Mouse (Mus musculus): ENCODE results near the gene Smyd3. TPM values are rescaled to one million over a fixed set of nuclear protein-coding genes. Genes with fewer than 3 reads are reported as not detected.

The Smyd3 gene
- polyA plus RNA-seq, 1 experiment from 2014 or later = 12.6 TPM

DNA sequence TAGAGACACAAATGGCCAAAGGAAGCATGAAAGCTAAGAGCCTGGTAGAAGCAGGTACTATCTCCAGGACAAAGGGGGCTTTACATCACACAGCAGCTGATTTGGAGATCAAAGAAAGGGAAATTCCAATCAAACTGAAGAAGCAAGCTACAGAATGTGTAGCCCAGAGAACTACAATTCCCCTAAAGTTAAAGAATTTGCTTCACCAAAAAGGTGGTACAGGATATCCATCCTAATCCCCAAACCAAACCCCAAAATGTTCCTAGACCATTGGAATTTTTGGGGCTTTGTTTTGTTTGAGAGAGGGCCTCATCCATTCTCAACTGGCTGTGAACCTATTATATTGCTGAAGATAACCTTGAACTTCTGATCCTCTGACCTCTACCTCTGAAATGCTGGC, 245.5 kb downstream of the Smyd3 start:
- H3K36me3 ChIP-seq (ENCODE audit: control insufficient read depth, insufficient read depth, low read length) = peaks cover 2% of the 10 kb centered on the region; the same call in 1 of the 2 replicates
- H3K4me1 ChIP-seq (ENCODE audit: control insufficient read depth, insufficient read depth, low read length) = no peaks in the 10 kb centered on the region
- H3K9ac ChIP-seq (ENCODE audit: low read depth, low read length) = no peak overlapping the region
- no peaks in the 10 kb centered on the region for H3K27me3 ChIP-seq (ENCODE audit: control insufficient read depth, insufficient read depth, low read length)
- ATAC-seq (replicated peaks; ENCODE audit: insufficient number of reproducible peaks, low FRiP score, low TSS enrichment) = no peak
- H3K4me3 ChIP-seq (ENCODE audit: low read depth, low read length) = no peak overlapping the region
- H3K4me2 ChIP-seq = no peak overlapping the region
- H3K9me3 ChIP-seq (replicated peaks; ENCODE audit: control insufficient read depth, low read length) = peaks cover 7% of the 10 kb centered on the region; the same call in 1 of the 2 replicates
- H3K27ac ChIP-seq (ENCODE audit: low read depth, low read length) = no peak overlapping the region

DNA sequence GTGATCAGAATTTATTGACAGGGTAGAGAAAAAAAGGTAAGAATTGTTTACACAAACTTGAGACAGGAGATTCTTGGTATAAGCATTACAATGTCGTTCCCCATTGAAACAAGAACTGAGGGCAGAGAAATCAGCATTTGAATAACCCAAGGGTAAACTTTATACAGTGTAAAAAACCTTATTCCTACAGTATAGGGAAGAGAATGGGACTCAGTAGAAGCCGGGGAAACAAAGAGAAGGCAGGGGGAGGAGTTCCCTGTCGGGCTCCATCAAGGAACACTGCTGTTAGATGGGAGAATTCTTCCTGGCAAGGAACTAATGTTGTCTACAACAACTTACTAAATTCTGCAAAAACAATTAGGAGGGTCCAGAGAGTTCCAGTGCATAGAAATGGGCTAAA, 250.9 kb downstream of the Smyd3 start:
- Histone ChIP-seq H3K4me3 (ENCODE audit: low read depth, low read length) (no peak overlapping the region), H3K36me3 (ENCODE audit: control insufficient read depth, insufficient read depth, low read length) (peaks cover 2% of the 10 kb centered on the region; the same call in 1 of the 2 replicates), H3K27me3 (ENCODE audit: control insufficient read depth, insufficient read depth, low read length) (no peaks in the 10 kb centered on the region), H3K9ac (ENCODE audit: low read depth, low read length) (no peak overlapping the region), H3K4me1 (ENCODE audit: control insufficient read depth, insufficient read depth, low read length) (no peaks in the 10 kb centered on the region), H3K9me3 (replicated peaks; ENCODE audit: control insufficient read depth, low read length) (peaks cover 7% of the 10 kb centered on the region; the same call in 1 of the 2 replicates), H3K4me2 (no peak overlapping the region), H3K27ac (ENCODE audit: low read depth, low read length) (no peak overlapping the region)
- WGBS (ENCODE audit: insufficient replicate concordance) = 76% methylated on average over 3 of the region's 3 CpGs
- ATAC-seq (replicated peaks; ENCODE audit: insufficient number of reproducible peaks, low FRiP score, low TSS enrichment) = no peak

DNA sequence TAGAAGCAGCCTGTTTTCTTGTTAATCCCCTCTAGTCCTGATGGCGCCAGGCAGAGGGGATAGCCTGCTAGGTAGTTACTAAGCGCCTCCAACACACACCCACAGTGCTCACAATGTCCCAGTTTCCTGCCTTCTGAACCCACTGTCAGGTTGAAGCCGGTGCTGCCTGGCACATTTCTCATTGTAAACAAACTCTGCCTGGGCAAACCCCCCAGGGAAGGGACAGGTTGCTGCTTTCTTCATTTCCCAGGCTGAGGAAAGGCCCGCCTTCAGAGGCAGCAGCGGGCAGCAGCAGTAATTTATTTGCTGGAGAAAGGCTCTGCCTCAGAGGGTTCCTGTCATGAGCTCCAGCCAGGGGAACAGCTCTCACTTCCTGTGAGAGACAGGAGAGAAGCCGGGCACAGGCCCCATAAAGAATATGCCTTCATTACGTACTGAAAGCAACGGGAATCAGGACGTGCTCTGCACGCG, 256.3 kb downstream of the Smyd3 start:
- no peaks in the 10 kb centered on the region for H3K36me3 ChIP-seq (ENCODE audit: control insufficient read depth, insufficient read depth, low read length)
- H3K27ac ChIP-seq (ENCODE audit: low read depth, low read length) = no peak overlapping the region
- no peak for ATAC-seq (replicated peaks; ENCODE audit: insufficient number of reproducible peaks, low FRiP score, low TSS enrichment)
- no peak overlapping the region for H3K4me3 ChIP-seq (ENCODE audit: low read depth, low read length)
- H3K4me1 ChIP-seq (ENCODE audit: control insufficient read depth, insufficient read depth, low read length) = no peaks in the 10 kb centered on the region
- no peaks in the 10 kb centered on the region for H3K9me3 ChIP-seq (replicated peaks; ENCODE audit: control insufficient read depth, low read length)
- H3K27me3 ChIP-seq (ENCODE audit: control insufficient read depth, insufficient read depth, low read length) = no peaks in the 10 kb centered on the region
- H3K9ac ChIP-seq (ENCODE audit: low read depth, low read length) = no peak overlapping the region
- no peak overlapping the region for H3K4me2 ChIP-seq
- WGBS (ENCODE audit: insufficient replicate concordance) = 56% methylated on average over 11 of the region's 11 CpGs

DNA sequence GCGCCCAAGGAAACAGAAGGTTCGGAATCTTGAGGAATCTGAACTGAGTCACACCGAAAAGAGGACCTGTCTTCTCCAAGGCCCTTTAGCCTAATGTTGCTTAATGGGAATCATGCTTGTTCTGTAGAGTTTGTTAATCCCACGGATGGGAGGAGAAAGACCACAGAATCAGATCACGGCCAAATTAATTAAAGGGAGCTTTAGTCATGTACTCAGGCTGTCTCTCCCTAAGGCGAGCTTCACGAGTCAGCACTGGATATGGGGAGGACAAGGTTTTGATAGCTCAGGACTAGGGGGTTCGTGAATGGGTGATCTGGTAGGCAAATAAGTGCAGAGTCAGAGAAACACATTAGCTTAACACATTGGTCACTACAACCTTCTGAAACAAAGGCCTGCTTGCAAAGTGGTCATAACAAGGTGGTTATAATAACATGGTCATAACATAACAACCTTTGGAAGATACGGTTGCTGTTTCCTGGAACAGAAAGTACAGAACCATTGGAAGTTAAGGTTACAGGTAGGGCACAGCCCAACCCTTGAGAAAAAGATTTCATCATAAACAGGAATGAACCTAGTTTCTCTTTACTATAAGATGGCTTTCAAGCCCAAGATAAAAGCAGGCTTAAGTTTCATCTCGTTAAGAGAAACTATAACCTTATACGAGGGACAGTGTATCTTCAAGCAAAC, 261.9 kb downstream of the Smyd3 start:
- H3K36me3 ChIP-seq (ENCODE audit: control insufficient read depth, insufficient read depth, low read length) = no peaks in the 10 kb centered on the region
- 83% methylated on average over 11 of the region's 11 CpGs for WGBS (ENCODE audit: insufficient replicate concordance)
- no peak overlapping the region for H3K4me3 ChIP-seq (ENCODE audit: low read depth, low read length)
- no peak overlapping the region for H3K27ac ChIP-seq (ENCODE audit: low read depth, low read length)
- ATAC-seq (replicated peaks; ENCODE audit: insufficient number of reproducible peaks, low FRiP score, low TSS enrichment) = no peak
- no peaks in the 10 kb centered on the region for H3K4me1 ChIP-seq (ENCODE audit: control insufficient read depth, insufficient read depth, low read length)
- H3K4me2 ChIP-seq = no peak overlapping the region
- no peaks in the 10 kb centered on the region for H3K27me3 ChIP-seq (ENCODE audit: control insufficient read depth, insufficient read depth, low read length)
- H3K9ac ChIP-seq (ENCODE audit: low read depth, low read length) = no peak overlapping the region
- no peaks in the 10 kb centered on the region for H3K9me3 ChIP-seq (replicated peaks; ENCODE audit: control insufficient read depth, low read length)

DNA sequence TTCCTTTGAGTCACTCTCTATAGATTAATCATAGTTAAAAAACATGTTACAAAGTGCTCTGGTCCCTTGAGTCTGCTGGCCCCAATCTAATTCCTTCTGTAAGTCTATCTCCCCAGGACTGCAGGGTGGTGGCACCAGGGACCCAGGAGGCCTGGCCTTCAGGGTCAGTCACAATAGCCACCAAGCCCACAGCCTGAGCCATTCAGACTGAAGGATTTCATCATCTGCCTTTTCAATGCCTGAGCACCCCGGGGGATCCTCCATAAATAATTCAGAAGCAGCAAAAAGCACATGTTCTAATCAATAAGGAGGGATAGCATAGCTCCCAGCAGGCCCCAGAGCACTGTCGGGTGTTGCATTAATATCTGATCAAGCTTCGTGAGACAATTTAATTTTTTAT, 263.3 kb downstream of the Smyd3 start:
- WGBS (ENCODE audit: insufficient replicate concordance) = 71% methylated on average over 3 of the region's 3 CpGs
- H3K4me1 ChIP-seq (ENCODE audit: control insufficient read depth, insufficient read depth, low read length) = peaks cover 3% of the 10 kb centered on the region; the same call in 1 of the 2 replicates
- H3K9ac ChIP-seq (ENCODE audit: low read depth, low read length) = no peak overlapping the region
- H3K4me3 ChIP-seq (ENCODE audit: low read depth, low read length) = no peak overlapping the region
- H3K4me2 ChIP-seq = no peak overlapping the region
- no peaks in the 10 kb centered on the region for H3K27me3 ChIP-seq (ENCODE audit: control insufficient read depth, insufficient read depth, low read length)
- H3K36me3 ChIP-seq (ENCODE audit: control insufficient read depth, insufficient read depth, low read length) = no peaks in the 10 kb centered on the region
- H3K9me3 ChIP-seq (replicated peaks; ENCODE audit: control insufficient read depth, low read length) = no peaks in the 10 kb centered on the region
- H3K27ac ChIP-seq (ENCODE audit: low read depth, low read length) = no peak overlapping the region
- ATAC-seq (replicated peaks; ENCODE audit: insufficient number of reproducible peaks, low FRiP score, low TSS enrichment) = no peak

DNA sequence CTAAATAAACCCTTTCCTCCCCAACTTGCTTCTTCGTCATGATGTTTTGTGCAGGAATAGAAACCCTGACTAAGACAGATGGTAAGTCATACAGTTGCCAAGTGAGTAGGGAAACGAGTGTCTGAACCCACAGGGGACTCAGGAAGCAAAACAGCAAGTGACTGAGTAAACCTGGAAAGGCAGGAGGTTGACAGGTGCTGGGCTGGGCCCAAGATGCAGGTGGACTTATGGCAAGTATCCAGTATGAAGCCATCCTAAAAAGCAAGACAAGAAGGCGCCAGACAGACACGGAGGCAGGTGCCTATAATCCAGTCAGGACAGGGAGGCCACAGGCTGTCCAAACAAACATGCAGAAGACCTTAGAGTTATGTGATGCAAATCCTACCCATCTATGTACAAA, 265.2 kb downstream of the Smyd3 start:
- 71% methylated on average over 4 of the region's 4 CpGs for WGBS (ENCODE audit: insufficient replicate concordance)

DNA sequence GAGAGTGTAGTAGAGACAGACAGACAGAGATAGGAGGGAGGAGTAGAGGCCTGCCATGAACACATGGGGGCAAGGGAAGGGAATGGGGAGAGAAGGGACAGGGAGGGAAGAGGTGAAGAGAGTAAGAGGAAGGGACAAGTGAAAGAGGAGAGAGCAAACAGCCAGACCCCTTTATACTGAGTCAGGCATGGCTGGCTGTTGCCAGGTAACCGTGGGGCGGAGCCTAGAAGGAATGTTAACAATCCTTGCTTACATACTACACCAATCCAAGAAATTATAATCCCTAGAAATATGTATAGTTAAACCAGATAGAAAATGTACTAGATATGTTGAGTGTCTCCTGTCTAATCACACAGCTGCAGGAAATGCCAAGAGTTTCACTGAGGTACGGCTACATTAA, 267.5 kb downstream of the Smyd3 start:
- Histone ChIP-seq H3K27ac (ENCODE audit: low read depth, low read length) (no peak overlapping the region), H3K27me3 (ENCODE audit: control insufficient read depth, insufficient read depth, low read length) (no peaks in the 10 kb centered on the region), H3K4me3 (ENCODE audit: low read depth, low read length) (no peak overlapping the region), H3K4me2 (0 out of 2 replicates have a peak overlapping the region, but pooled peaks have one; percentile 1), H3K4me1 (ENCODE audit: control insufficient read depth, insufficient read depth, low read length) (peaks cover 11% of the 10 kb centered on the region; the same call in 1 of the 2 replicates), H3K36me3 (ENCODE audit: control insufficient read depth, insufficient read depth, low read length) (no peaks in the 10 kb centered on the region), H3K9me3 (replicated peaks; ENCODE audit: control insufficient read depth, low read length) (no peaks in the 10 kb centered on the region), H3K9ac (ENCODE audit: low read depth, low read length) (no peak overlapping the region)
- whole genome bisulfite sequencing (ENCODE audit: insufficient replicate concordance) = 89% methylated on average over 3 of the region's 3 CpGs
- no peak for ATAC-seq (replicated peaks; ENCODE audit: insufficient number of reproducible peaks, low FRiP score, low TSS enrichment)

More for the DNA sequence above, 265.2 kb downstream of the Smyd3 start:
- Histone ChIP-seq H3K4me1 (ENCODE audit: control insufficient read depth, insufficient read depth, low read length) (peaks cover 11% of the 10 kb centered on the region; the same call in 1 of the 2 replicates), H3K4me3 (ENCODE audit: low read depth, low read length) (no peak overlapping the region), H3K36me3 (ENCODE audit: control insufficient read depth, insufficient read depth, low read length) (no peaks in the 10 kb centered on the region), H3K27ac (ENCODE audit: low read depth, low read length) (no peak overlapping the region), H3K4me2 (no peak overlapping the region), H3K9me3 (replicated peaks; ENCODE audit: control insufficient read depth, low read length) (no peaks in the 10 kb centered on the region), H3K27me3 (ENCODE audit: control insufficient read depth, insufficient read depth, low read length) (no peaks in the 10 kb centered on the region), H3K9ac (ENCODE audit: low read depth, low read length) (no peak overlapping the region)
- ATAC-seq (replicated peaks; ENCODE audit: insufficient number of reproducible peaks, low FRiP score, low TSS enrichment) = no peak

DNA sequence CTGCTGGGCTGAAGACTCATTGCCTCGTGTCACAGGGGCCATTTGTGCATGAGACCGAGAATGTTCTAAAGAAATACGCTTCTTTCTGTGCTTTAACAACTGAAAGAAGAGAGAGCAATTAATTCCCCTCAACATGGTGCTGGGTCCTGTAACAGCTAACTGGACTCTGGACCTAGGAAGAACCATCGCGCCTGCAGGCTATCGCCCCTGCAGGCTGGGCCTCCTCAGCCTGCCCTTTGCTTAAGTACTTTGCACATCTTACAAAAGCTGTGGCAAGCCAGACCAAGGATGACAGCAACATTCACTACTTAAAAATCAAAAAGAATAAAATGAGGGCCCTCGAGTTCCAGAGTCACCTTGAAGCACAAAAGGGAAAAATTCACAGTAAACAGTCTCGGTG, 274.3 kb downstream of the Smyd3 start:
- WGBS (ENCODE audit: insufficient replicate concordance) = 85% methylated on average over 8 of the region's 8 CpGs

More for the DNA sequence above, 274.3 kb downstream of the Smyd3 start:
- no peak overlapping the region for H3K4me3 ChIP-seq (ENCODE audit: low read depth, low read length)
- H3K4me1 ChIP-seq (ENCODE audit: control insufficient read depth, insufficient read depth, low read length) = 0 out of 2 replicates have a peak, but pooled peaks cover 4% of the 10 kb centered on the region
- H3K9ac ChIP-seq (ENCODE audit: low read depth, low read length) = no peak overlapping the region
- H3K27ac ChIP-seq (ENCODE audit: low read depth, low read length) = no peak overlapping the region
- no peaks in the 10 kb centered on the region for H3K36me3 ChIP-seq (ENCODE audit: control insufficient read depth, insufficient read depth, low read length)
- H3K27me3 ChIP-seq (ENCODE audit: control insufficient read depth, insufficient read depth, low read length) = no peaks in the 10 kb centered on the region
- ATAC-seq (replicated peaks; ENCODE audit: insufficient number of reproducible peaks, low FRiP score, low TSS enrichment) = no peak
- no peak overlapping the region for H3K4me2 ChIP-seq
- no peaks in the 10 kb centered on the region for H3K9me3 ChIP-seq (replicated peaks; ENCODE audit: control insufficient read depth, low read length)

Measured in heart, embryonic 11.5 days (tissue).